Mouse (Mus musculus) MEL (cell line): ENCODE measurements around the gene Nhlrc3.

Experiments used
- BHLHE40 ChIP-seq: IDR thresholded peaks from 2 replicates; pipeline ENCODE4 v1.6.1; 2012; ENCODE audit warnings: low read depth, mild to moderate bottlenecking, inconsistent platforms, low read length, improper control_type of control experiment, borderline replicate concordance
- CHD1 ChIP-seq: IDR thresholded peaks from 2 replicates; pipeline ENCODE4 v1.6.1; 2012; ENCODE audit warnings: low read depth, mild to moderate bottlenecking, inconsistent platforms, low read length, improper control_type of control experiment
- CTCF ChIP-seq, 3 experiments: IDR thresholded peaks in 2 of 3; conservative IDR thresholded peaks in 1 of 3; 2 replicates each; pipeline ENCODE4 v1.5.1; 2011 to 2012; ENCODE audit warnings: low read length in 3 of 3, low read depth in 2 of 3, mild to moderate bottlenecking in 2 of 3, improper control_type of control experiment in 1 of 3, inconsistent platforms in 1 of 3, mixed read lengths in 1 of 3, moderate library complexity in 1 of 3; ENCODE audit not compliant: control insufficient read depth in 1 of 3, insufficient read depth in 1 of 3, poor library complexity in 1 of 3, severe bottlenecking in 1 of 3
- TBP ChIP-seq: IDR thresholded peaks from 2 replicates; pipeline ENCODE4 v1.8.0; 2011; ENCODE audit warnings: low read depth, low read length, improper control_type of control experiment

DNA sequence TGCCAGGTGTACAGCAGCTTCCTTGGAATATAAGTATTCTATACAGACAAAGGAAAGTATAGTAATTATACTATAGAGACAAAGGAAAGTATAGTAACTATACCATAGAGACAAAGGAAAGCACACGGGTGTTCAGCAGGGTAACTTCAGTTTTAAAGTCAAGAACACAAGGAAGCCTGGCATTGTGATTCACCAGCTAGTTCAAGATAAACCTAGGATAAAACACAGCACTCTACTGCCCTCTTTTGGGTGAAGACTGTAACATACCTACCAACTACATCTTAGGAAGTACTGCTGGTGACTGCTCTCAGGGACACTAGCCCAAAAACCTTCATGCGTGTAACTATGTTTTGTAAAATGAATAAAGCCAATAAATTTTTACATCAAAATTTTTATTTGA lies 14.9 kb downstream of the Nhlrc3 start:
- TF ChIP-seq CTCF (IDR thresholded peaks at IDR 0.05 in 2 of 3, conservative IDR thresholded peaks at IDR 0.05 in 1 of 3; ENCODE audit: control insufficient read depth in 1 of 3, insufficient read depth in 1 of 3, low read depth in 2 of 3, low read length in 3 of 3, poor library complexity in 1 of 3, severe bottlenecking in 1 of 3) (peak in 2 of 3 experiments; percentile 60 to 78; a peak in 4 of 6 replicates), CHD1 (no peak), BHLHE40 (no peak), TBP (no peak)
